ENCODE assay signal across 18 mouse cellular contexts in the genomic region with DNA sequence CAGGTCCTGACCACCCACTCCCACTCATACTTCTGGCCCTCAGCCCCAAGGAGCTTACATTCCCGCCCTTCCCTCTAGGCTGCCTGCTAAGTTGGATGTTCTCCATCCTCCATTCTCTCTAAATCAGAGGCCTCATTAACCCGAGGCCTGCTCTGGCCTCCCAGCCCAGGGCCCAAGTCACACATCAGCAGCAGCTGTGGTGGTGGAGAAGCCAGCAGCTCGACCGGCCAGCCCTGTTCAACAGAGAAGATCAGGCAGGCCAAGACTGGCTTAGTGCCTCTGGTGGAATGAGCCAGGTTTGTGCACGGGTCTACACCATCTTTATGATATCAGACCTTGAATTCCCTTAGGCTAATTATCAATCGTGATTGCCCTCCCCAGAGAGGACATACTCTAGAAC. TPM values are rescaled to one million over a fixed set of nuclear protein-coding genes. Genes with fewer than 3 reads are reported as not detected.
DNase-seq lines count a peak whose midpoint lies in the region; ATAC-seq lines count a peak whose summit lies in the region.
"Had no signal": no experiment of that assay in that cellular context is flagged by ENCODE, and none has a peak within 500 bp of the region (broad histone marks: within the 10 kb centered on the region; RNA-seq: fewer than 3 reads in every experiment).

No protein-coding gene starts in this region.

- no peaks in the 10 kb centered on the region for H3K9me3 ChIP-seq in heart, embryonic 11.5 days (replicated peaks; ENCODE audit: control insufficient read depth, low read length)
- H3K9me3 ChIP-seq in lung, embryonic 15.5 days, result no peaks in the 10 kb centered on the region
- H3K9me3 ChIP-seq in heart, embryonic 16.5 days (replicated peaks; ENCODE audit: control insufficient read depth, low read length), result no peaks in the 10 kb centered on the region
- H3K9me3 ChIP-seq in stomach, embryonic 16.5 days (replicated peaks; ENCODE audit: control insufficient read depth, low read length), result no peaks in the 10 kb centered on the region
- H3K9me3 ChIP-seq: G1E; kidney, embryonic 15.5 days had no signal

- no peak overlapping the region for H3K9ac ChIP-seq in heart, embryonic 11.5 days (ENCODE audit: low read depth, low read length)
- H3K9ac ChIP-seq in lung, embryonic 15.5 days, result no peak overlapping the region
- H3K9ac ChIP-seq in heart, embryonic 16.5 days (ENCODE audit: low read length), result no peak overlapping the region
- H3K9ac ChIP-seq in stomach, embryonic 16.5 days (ENCODE audit: low read length), result no peak overlapping the region
- H3K9ac ChIP-seq: forebrain, postnatal 0 days; kidney, embryonic 15.5 days; liver, postnatal 0 days had no signal

- no peak overlapping the region for H3K27ac ChIP-seq in heart, embryonic 11.5 days (ENCODE audit: low read depth, low read length)
- 0 out of 2 replicates have a peak overlapping the region, but pooled peaks have one; percentile 13 for H3K27ac ChIP-seq in lung, embryonic 15.5 days
- H3K27ac ChIP-seq in heart, embryonic 16.5 days (ENCODE audit: low read length), result 0 out of 2 replicates have a peak overlapping the region, but pooled peaks have one; percentile 13
- H3K27ac ChIP-seq in stomach, embryonic 16.5 days (ENCODE audit: low read length), result no peak overlapping the region
- H3K27ac ChIP-seq: kidney, embryonic 15.5 days had no signal

- H3K4me1 ChIP-seq in heart, embryonic 11.5 days (ENCODE audit: control insufficient read depth, insufficient read depth, low read length), result peaks cover 32% of the 10 kb centered on the region
- peaks cover 46% of the 10 kb centered on the region for H3K4me1 ChIP-seq in lung, embryonic 15.5 days
- peaks cover 55% of the 10 kb centered on the region for H3K4me1 ChIP-seq in heart, embryonic 16.5 days (ENCODE audit: control insufficient read depth, insufficient read depth, low read length)
- H3K4me1 ChIP-seq in stomach, embryonic 16.5 days (ENCODE audit: control insufficient read depth, insufficient read depth, low read length), result peaks cover 48% of the 10 kb centered on the region

- no peak overlapping the region for H3K4me2 ChIP-seq in heart, embryonic 11.5 days
- H3K4me2 ChIP-seq in lung, embryonic 15.5 days, result no peak overlapping the region
- H3K4me2 ChIP-seq in heart, embryonic 16.5 days (ENCODE audit: low read depth, low read length), result no peak overlapping the region
- H3K4me2 ChIP-seq in stomach, embryonic 16.5 days (ENCODE audit: low read depth, low read length), result no peak overlapping the region
- H3K4me2 ChIP-seq: kidney, embryonic 15.5 days had no signal

- 85% methylated on average over 6 of the region's 6 CpGs for WGBS in heart, embryonic 11.5 days (ENCODE audit: insufficient replicate concordance)
- 75% methylated on average over 6 of the region's 6 CpGs for WGBS in lung, embryonic 15.5 days
- WGBS in heart, embryonic 16.5 days, result 78% methylated on average over 6 of the region's 6 CpGs
- 75% methylated on average over 6 of the region's 6 CpGs for WGBS in stomach, embryonic 16.5 days

- H3K36me3 ChIP-seq in heart, embryonic 11.5 days (ENCODE audit: control insufficient read depth, insufficient read depth, low read length), result peaks cover 3% of the 10 kb centered on the region; the same call in 1 of the 2 replicates
- H3K36me3 ChIP-seq in lung, embryonic 15.5 days, result no peaks in the 10 kb centered on the region
- H3K36me3 ChIP-seq in heart, embryonic 16.5 days (ENCODE audit: control insufficient read depth, insufficient read depth), result 0 out of 2 replicates have a peak, but pooled peaks cover 2% of the 10 kb centered on the region
- H3K36me3 ChIP-seq in stomach, embryonic 16.5 days (ENCODE audit: control insufficient read depth, insufficient read depth, low read length), result no peaks in the 10 kb centered on the region
- H3K36me3 ChIP-seq: G1E; kidney, embryonic 15.5 days had no signal

- no peak for ATAC-seq in heart, embryonic 11.5 days (replicated peaks; ENCODE audit: insufficient number of reproducible peaks, low FRiP score, low TSS enrichment)
- no peak for ATAC-seq in lung, embryonic 15.5 days (ENCODE audit: borderline replicate concordance, extremely low read depth, low FRiP score, low TSS enrichment)
- ATAC-seq in heart, embryonic 16.5 days (replicated peaks; ENCODE audit: extremely low read depth, insufficient read depth, low FRiP score), result no peak
- ATAC-seq in stomach, embryonic 16.5 days (ENCODE audit: insufficient read depth, low FRiP score), result peak; percentile 41; the same call in 1 of the 2 replicates
- ATAC-seq: activated CD4-positive, CD25-positive, alpha-beta regulatory T cell, adult 4 months; forebrain, postnatal 0 days; hindbrain, embryonic 16.5 days; intestine, embryonic 16.5 days; liver, postnatal 0 days had no signal

- H3K27me3 ChIP-seq in heart, embryonic 11.5 days (ENCODE audit: control insufficient read depth, insufficient read depth, low read length), result no peaks in the 10 kb centered on the region
- no peaks in the 10 kb centered on the region for H3K27me3 ChIP-seq in lung, embryonic 15.5 days
- no peaks in the 10 kb centered on the region for H3K27me3 ChIP-seq in heart, embryonic 16.5 days (ENCODE audit: control insufficient read depth, insufficient read depth, low read length)
- H3K27me3 ChIP-seq in stomach, embryonic 16.5 days (ENCODE audit: control insufficient read depth, insufficient read depth, low read length), result no peaks in the 10 kb centered on the region

- no peak overlapping the region for H3K4me3 ChIP-seq in heart, embryonic 11.5 days (ENCODE audit: low read depth, low read length)
- no peak overlapping the region for H3K4me3 ChIP-seq in lung, embryonic 15.5 days
- H3K4me3 ChIP-seq in heart, embryonic 16.5 days (ENCODE audit: low read length), result no peak overlapping the region
- H3K4me3 ChIP-seq in stomach, embryonic 16.5 days (replicated peaks; ENCODE audit: low read length), result no peak overlapping the region
- H3K4me3 ChIP-seq: kidney, embryonic 15.5 days had no signal

- peak; percentile 98 for DNase-seq in heart, adult 11 months
- no peak for DNase-seq in lung, postnatal 14 days
- DNase-seq in cerebellum, postnatal 25 days, result no peak
- DNase-seq in thymus, postnatal 14 days, result no peak
- DNase-seq: adrenal gland, postnatal 25 days; cerebellum, adult 11 months; forebrain, postnatal 0 days; liver, postnatal 0 days; right cerebral cortex, postnatal 4 days had no signal

RNA-seq across cellular contexts. Expression of a gene that starts 36.1 kb away (rescaled TPM):
- polyA plus RNA-seq in heart, embryonic 11.5 days (2014; fragmentation: Nextera tagmentation; extraction: Ambion mirVana), result 43.0 and 43.9 TPM in 2 replicates
- 56.0 and 58.9 TPM in 2 replicates for polyA plus RNA-seq in lung, embryonic 15.5 days (2015; fragmentation: Nextera tagmentation; extraction: Ambion mirVana)
- polyA plus RNA-seq in heart, embryonic 16.5 days (2015; fragmentation: Nextera tagmentation; extraction: Ambion mirVana), result 29.4 and 30.7 TPM in 2 replicates
- 53.5 and 54.5 TPM in 2 replicates for polyA plus RNA-seq in stomach, embryonic 16.5 days (2015; fragmentation: Nextera tagmentation; extraction: Ambion mirVana)

Comparison
In these comparisons a context has a peak if more than half of its experiments do, and no peak if none do; other contexts are left out.
1. H3K27ac ChIP-seq: peak in lung, embryonic 15.5 days (single experiment) and heart, embryonic 16.5 days (single experiment); none in heart, embryonic 11.5 days (single experiment) and stomach, embryonic 16.5 days (single experiment).